Mouse (Mus musculus): ENCODE data around the gene Plet1. TPM values are rescaled to one million over a fixed set of nuclear protein-coding genes. Genes with fewer than 3 reads are reported as not detected.
A peak's percentile ranks its signal among the peaks of the same experiment; 100 is the strongest.

Gene Plet1
- polyA plus RNA-seq, 1 experiment: 8.0 TPM

DNA sequence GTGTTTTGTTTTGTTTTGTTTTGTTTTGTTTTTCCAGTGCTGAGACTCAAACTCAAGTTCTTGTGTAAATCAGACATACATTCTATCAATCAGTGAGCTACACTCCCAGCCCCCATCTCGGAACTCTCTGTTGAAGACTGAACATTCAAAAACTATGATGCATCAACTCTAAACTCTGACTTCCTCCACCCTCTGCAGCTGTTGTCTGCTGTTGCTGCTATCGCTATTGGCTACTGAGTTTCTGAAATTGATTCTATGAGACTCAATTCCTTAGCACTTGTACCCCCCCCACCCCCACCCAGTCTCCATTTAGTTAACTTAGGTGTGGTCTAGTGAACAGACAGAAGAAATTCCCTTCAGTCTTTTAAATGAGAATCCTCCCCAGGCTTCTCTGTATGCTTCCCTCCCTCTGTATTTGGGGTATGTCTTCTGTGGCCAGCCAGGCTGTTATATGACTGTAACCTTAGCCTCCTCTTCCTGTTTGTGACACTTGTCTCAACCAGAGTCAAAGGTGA, 2.7 kb upstream of the Plet1 start:
- no peaks in the 10 kb centered on the region for H3K27me3 ChIP-seq (ENCODE audit: control insufficient read depth, insufficient read depth, low read length)
- no peak overlapping the region for H3K27ac ChIP-seq (ENCODE audit: control insufficient read depth, insufficient read depth, low read length)
- H3K36me3 ChIP-seq (ENCODE audit: control insufficient read depth, insufficient read depth, low read length): no peaks in the 10 kb centered on the region
- TF ChIP-seq POLR2A (IDR thresholded peaks at IDR 0.05; ENCODE audit: control insufficient read depth, extremely low read depth, insufficient read depth, low read length, poor library complexity) (no peak), CTCF (IDR thresholded peaks at IDR 0.05; ENCODE audit: borderline replicate concordance, control insufficient read depth, extremely low read depth, insufficient read depth, low read length, poor library complexity) (no peak)
- H3K4me1 ChIP-seq (replicated peaks; ENCODE audit: control insufficient read depth, insufficient read depth, low read length): peaks cover 11% of the 10 kb centered on the region
- DNase-seq: no peak
- H3K4me3 ChIP-seq (ENCODE audit: control insufficient read depth, insufficient read depth, low read length): no peak overlapping the region
- WGBS: 49% methylated on average over 2 of the region's 2 CpGs

DNA sequence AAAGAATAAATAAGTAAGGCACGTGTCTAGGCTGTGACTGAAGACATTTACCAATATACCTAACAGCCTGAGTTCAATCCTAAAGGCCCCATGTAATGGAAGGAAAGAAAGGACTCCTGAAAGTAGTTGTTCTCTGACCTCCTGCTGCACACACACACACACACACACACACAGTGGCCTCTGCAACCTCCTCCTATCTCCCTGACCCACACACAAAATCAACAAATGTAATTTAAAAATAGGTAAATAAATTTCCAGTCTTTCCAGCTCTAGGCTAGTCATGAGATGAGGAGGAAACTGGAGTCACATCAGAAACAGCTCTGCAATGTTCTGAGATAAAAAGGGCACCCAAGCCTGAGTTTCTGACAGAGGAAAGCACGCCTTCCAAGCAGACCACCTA, 548 bp upstream of the Plet1 start:
- 95% methylated on average over 2 of the region's 2 CpGs for WGBS
- H3K27me3 ChIP-seq (ENCODE audit: control insufficient read depth, insufficient read depth, low read length): no peaks in the 10 kb centered on the region
- no peak overlapping the region for H3K4me3 ChIP-seq (ENCODE audit: control insufficient read depth, insufficient read depth, low read length)
- TF ChIP-seq POLR2A (IDR thresholded peaks at IDR 0.05; ENCODE audit: control insufficient read depth, extremely low read depth, insufficient read depth, low read length, poor library complexity) (no peak), CTCF (IDR thresholded peaks at IDR 0.05; ENCODE audit: borderline replicate concordance, control insufficient read depth, extremely low read depth, insufficient read depth, low read length, poor library complexity) (no peak)
- no peaks in the 10 kb centered on the region for H3K36me3 ChIP-seq (ENCODE audit: control insufficient read depth, insufficient read depth, low read length)
- DNase-seq: no peak
- no peak overlapping the region for H3K27ac ChIP-seq (ENCODE audit: control insufficient read depth, insufficient read depth, low read length)
- peaks cover 16% of the 10 kb centered on the region for H3K4me1 ChIP-seq (replicated peaks; ENCODE audit: control insufficient read depth, insufficient read depth, low read length)

DNA sequence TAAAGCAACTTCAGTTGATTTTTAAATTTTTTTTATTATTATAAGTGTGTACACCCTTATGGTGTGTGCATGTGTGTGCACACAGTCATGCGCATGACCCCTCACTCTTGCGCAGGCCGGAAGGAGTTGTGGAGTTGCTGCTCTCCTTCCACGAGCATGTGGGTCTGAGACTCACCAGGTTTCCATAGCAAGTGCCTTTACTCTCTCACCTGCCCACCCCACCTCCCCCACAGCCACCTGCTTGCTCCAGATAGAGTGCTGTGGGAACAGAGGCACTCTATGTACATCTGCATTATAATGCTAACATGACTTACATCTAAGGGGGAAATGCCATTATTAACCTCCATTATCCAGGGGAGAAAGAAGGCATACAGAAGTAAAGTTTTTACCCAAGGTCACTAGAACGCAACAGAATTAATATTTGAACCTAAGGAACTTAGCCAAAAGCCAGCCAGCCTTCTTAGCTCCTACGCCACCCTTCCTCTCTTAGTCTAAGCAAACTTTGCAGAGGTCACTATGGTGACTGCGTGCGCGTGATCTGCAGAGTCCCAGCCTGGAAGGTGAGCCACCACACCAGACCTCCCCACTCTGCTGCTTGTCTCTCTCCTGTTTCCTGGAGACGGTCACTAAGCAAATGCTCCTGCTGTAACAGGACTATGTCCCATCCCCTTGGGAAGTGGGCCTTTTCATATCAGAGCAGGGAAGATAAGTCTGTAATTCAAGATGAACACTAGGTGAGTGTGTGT, 1.3 kb downstream of the Plet1 start:
- H3K4me1 ChIP-seq (replicated peaks; ENCODE audit: control insufficient read depth, insufficient read depth, low read length): peaks cover 19% of the 10 kb centered on the region
- no peak overlapping the region for H3K4me3 ChIP-seq (ENCODE audit: control insufficient read depth, insufficient read depth, low read length)
- no peak for DNase-seq
- H3K27ac ChIP-seq (ENCODE audit: control insufficient read depth, insufficient read depth, low read length): no peak overlapping the region
- TF ChIP-seq CTCF (IDR thresholded peaks at IDR 0.05; ENCODE audit: borderline replicate concordance, control insufficient read depth, extremely low read depth, insufficient read depth, low read length, poor library complexity) (no peak), POLR2A (IDR thresholded peaks at IDR 0.05; ENCODE audit: control insufficient read depth, extremely low read depth, insufficient read depth, low read length, poor library complexity) (no peak)
- no peaks in the 10 kb centered on the region for H3K36me3 ChIP-seq (ENCODE audit: control insufficient read depth, insufficient read depth, low read length)
- WGBS: 82% methylated on average over 10 of the region's 10 CpGs
- no peaks in the 10 kb centered on the region for H3K27me3 ChIP-seq (ENCODE audit: control insufficient read depth, insufficient read depth, low read length)

DNA sequence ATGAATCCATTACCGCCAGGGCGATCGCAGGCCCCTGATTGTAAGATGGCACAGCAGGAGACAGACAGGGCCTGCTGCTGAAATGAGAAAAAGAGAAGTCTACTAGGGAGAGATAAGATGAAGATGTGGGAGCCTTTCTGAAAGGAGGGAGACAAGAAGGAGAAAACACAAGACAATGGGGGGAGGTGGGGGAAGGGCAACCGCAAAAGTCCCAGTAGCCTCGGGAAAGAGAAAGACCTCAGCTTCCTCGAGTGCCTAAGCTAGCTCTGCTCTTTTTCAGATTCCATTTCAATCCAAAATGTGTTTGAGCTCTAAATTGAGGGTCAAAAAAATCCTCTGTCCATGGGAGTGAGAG, 1.8 kb downstream of the Plet1 start:
- Histone ChIP-seq H3K27me3 (ENCODE audit: control insufficient read depth, insufficient read depth, low read length) (no peaks in the 10 kb centered on the region), H3K27ac (ENCODE audit: control insufficient read depth, insufficient read depth, low read length) (no peak overlapping the region), H3K36me3 (ENCODE audit: control insufficient read depth, insufficient read depth, low read length) (no peaks in the 10 kb centered on the region), H3K4me1 (replicated peaks; ENCODE audit: control insufficient read depth, insufficient read depth, low read length) (peaks cover 19% of the 10 kb centered on the region), H3K4me3 (ENCODE audit: control insufficient read depth, insufficient read depth, low read length) (no peak overlapping the region)
- DNase-seq: no peak
- TF ChIP-seq POLR2A (IDR thresholded peaks at IDR 0.05; ENCODE audit: control insufficient read depth, extremely low read depth, insufficient read depth, low read length, poor library complexity) (0 out of 2 replicates have a peak, but pooled peaks have one; percentile 4), CTCF (IDR thresholded peaks at IDR 0.05; ENCODE audit: borderline replicate concordance, control insufficient read depth, extremely low read depth, insufficient read depth, low read length, poor library complexity) (no peak)
- 52% methylated on average over 6 of the region's 6 CpGs for WGBS

DNA sequence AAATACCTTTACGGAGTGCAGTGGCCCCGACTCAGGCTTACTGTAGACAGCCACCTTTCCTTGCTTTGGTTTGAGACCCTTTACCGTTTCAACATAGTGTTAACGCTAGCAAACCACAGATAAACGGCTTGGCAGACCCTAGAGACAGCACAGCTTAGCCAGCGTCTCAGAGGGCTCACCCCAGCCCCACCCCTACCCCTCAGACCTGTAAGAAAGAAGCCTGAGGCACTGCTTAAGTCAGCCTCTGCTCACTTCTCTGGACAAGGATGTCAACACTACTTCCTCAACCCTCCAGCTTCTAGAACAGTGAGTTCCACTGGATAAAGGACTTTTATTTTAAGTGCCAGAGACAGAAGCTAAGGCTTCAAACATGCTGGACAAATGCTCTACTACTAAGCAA, 2.2 kb downstream of the Plet1 start:
- 18% methylated on average over 6 of the region's 6 CpGs for WGBS
- TF ChIP-seq CTCF (IDR thresholded peaks at IDR 0.05; ENCODE audit: borderline replicate concordance, control insufficient read depth, extremely low read depth, insufficient read depth, low read length, poor library complexity) (no peak), POLR2A (IDR thresholded peaks at IDR 0.05; ENCODE audit: control insufficient read depth, extremely low read depth, insufficient read depth, low read length, poor library complexity) (no peak)
- Histone ChIP-seq H3K4me3 (ENCODE audit: control insufficient read depth, insufficient read depth, low read length) (no peak overlapping the region), H3K4me1 (replicated peaks; ENCODE audit: control insufficient read depth, insufficient read depth, low read length) (peaks cover 19% of the 10 kb centered on the region), H3K27ac (ENCODE audit: control insufficient read depth, insufficient read depth, low read length) (no peak overlapping the region), H3K27me3 (ENCODE audit: control insufficient read depth, insufficient read depth, low read length) (no peaks in the 10 kb centered on the region), H3K36me3 (ENCODE audit: control insufficient read depth, insufficient read depth, low read length) (no peaks in the 10 kb centered on the region)
- DNase-seq: no peak

DNA sequence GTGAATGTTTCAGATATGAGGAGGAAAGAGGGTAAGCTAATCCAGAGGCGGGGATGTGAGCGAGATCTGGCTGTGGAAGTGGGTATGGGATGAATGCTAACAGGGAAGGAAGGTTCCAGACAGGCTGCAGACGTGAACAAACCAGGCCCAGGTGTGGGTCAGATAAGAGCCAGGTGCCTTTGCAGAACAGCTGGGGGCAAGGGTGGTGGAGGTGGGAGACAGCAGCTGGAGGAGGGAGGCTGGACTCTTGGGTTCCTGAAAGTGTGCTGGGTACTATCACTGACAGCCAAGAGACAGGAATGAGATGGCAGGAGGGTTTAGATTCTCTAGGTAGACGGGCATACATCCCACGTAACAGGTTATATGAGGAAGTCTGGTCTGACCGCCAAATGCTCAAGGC, 2.8 kb downstream of the Plet1 start:
- H3K4me3 ChIP-seq (ENCODE audit: control insufficient read depth, insufficient read depth, low read length): no peak overlapping the region
- WGBS: 86% methylated on average over 6 of the region's 6 CpGs
- no peaks in the 10 kb centered on the region for H3K27me3 ChIP-seq (ENCODE audit: control insufficient read depth, insufficient read depth, low read length)
- peaks cover 19% of the 10 kb centered on the region for H3K4me1 ChIP-seq (replicated peaks; ENCODE audit: control insufficient read depth, insufficient read depth, low read length)
- TF ChIP-seq POLR2A (IDR thresholded peaks at IDR 0.05; ENCODE audit: control insufficient read depth, extremely low read depth, insufficient read depth, low read length, poor library complexity) (no peak), CTCF (IDR thresholded peaks at IDR 0.05; ENCODE audit: borderline replicate concordance, control insufficient read depth, extremely low read depth, insufficient read depth, low read length, poor library complexity) (no peak)
- DNase-seq: no peak
- H3K27ac ChIP-seq (ENCODE audit: control insufficient read depth, insufficient read depth, low read length): no peak overlapping the region
- H3K36me3 ChIP-seq (ENCODE audit: control insufficient read depth, insufficient read depth, low read length): no peaks in the 10 kb centered on the region

Data from thymus, adult 2 months (tissue).